Mouse (Mus musculus) ES-Bruce4 (cell line): ENCODE measurements around the gene Prss22. TPM values are rescaled to one million over a fixed set of nuclear protein-coding genes. Genes with fewer than 3 reads are reported as not detected.

Experiments
- H3K27ac ChIP-seq: 2 replicates; pipeline ENCODE4 v1.5.1; 2012; ENCODE audit warnings: low read length, inconsistent platforms; ENCODE audit not compliant: insufficient read depth
- H3K27me3 ChIP-seq: 2 replicates; pipeline ENCODE4 v1.6.1; 2012; ENCODE audit warnings: mild to moderate bottlenecking, low read length, inconsistent platforms; ENCODE audit not compliant: control insufficient read depth, poor library complexity, insufficient read depth, severe bottlenecking
- H3K36me3 ChIP-seq: 2 replicates; pipeline ENCODE4 v1.6.1; 2012; ENCODE audit warnings: inconsistent platforms, mild to moderate bottlenecking, low read length, moderate library complexity; ENCODE audit not compliant: control insufficient read depth, poor library complexity, insufficient read depth, severe bottlenecking
- H3K4me1 ChIP-seq: one replicate; pipeline ENCODE4 v1.8.1; 2011; ENCODE audit warnings: low read length; ENCODE audit not compliant: control insufficient read depth, insufficient read depth
- H3K4me3 ChIP-seq: 2 replicates; pipeline ENCODE4 v1.5.1; 2011; ENCODE audit warnings: low read depth, mild to moderate bottlenecking, low read length
- H3K9ac ChIP-seq: 2 replicates; pipeline ENCODE4 v1.6.1; 2012; ENCODE audit warnings: low read depth, mild to moderate bottlenecking, inconsistent platforms; ENCODE audit not compliant: poor library complexity, severe bottlenecking
- H3K9me3 ChIP-seq: replicated peaks from 2 replicates; pipeline ENCODE4 v1.6.1; 2012; ENCODE audit warnings: mild to moderate bottlenecking, low read length, inconsistent platforms; ENCODE audit not compliant: control insufficient read depth, poor library complexity, insufficient read depth, severe bottlenecking
- CTCF ChIP-seq: IDR thresholded peaks from one replicate; pipeline ENCODE4 v1.8.1; 2011; ENCODE audit warnings: low read depth, low read length
- EP300 ChIP-seq: IDR thresholded peaks from 2 replicates; pipeline ENCODE4 v1.6.1; 2011; ENCODE audit warnings: low read depth, low read length; ENCODE audit not compliant: insufficient read depth
- POLR2A ChIP-seq: IDR thresholded peaks from one replicate; pipeline ENCODE4 v1.8.1; 2011; ENCODE audit warnings: low read length; ENCODE audit not compliant: insufficient read depth
- polyA plus RNA-seq: library from polyadenylated mRNA; stranded (reverse); fragments of >200 nt; gene quantifications from 2 replicates; pipeline ENCODE4 v1.2.4, GENCODE M21; 2011; ENCODE audit warnings: low read depth; ENCODE audit not compliant: missing spikeins, insufficient read depth, insufficient read length

The Prss22 gene
- polyA plus RNA-seq, 1 experiment, result 0.45 TPM

DNA sequence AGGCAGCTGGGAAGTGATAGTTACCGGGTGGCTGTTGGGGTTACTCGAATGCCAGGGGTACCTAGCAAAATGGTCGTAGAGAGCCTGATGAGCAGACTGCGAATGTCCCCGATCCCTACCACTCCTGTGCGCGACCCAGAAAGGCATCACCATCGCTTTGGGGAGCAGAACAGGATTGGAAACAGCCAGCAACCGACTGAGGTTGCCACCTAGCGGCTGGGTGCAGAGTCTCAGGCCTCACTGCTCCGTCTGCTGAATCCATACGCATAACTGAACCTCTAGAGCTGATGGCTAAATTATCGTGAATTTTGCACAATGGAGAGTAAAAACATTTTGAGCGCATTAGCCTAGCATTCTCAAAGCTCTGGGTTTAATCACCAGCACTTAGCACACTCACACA is 17.8 kb upstream of the Prss22 start:
- Histone ChIP-seq H3K36me3 (no peaks in the 10 kb centered on the region; the same call in 1 of the 2 replicates), H3K9ac (peak overlapping the region; percentile 71), H3K9me3 (no peaks in the 10 kb centered on the region), H3K4me3 (peak overlapping the region; percentile 77), H3K27ac (0 out of 2 replicates have a peak overlapping the region, but pooled peaks have one; percentile 18), H3K4me1 (no peaks in the 10 kb centered on the region), H3K27me3 (no peaks in the 10 kb centered on the region)
- peak; percentile 85 for TF ChIP-seq CTCF
- no peak for TF ChIP-seq EP300
- no peak for TF ChIP-seq POLR2A

DNA sequence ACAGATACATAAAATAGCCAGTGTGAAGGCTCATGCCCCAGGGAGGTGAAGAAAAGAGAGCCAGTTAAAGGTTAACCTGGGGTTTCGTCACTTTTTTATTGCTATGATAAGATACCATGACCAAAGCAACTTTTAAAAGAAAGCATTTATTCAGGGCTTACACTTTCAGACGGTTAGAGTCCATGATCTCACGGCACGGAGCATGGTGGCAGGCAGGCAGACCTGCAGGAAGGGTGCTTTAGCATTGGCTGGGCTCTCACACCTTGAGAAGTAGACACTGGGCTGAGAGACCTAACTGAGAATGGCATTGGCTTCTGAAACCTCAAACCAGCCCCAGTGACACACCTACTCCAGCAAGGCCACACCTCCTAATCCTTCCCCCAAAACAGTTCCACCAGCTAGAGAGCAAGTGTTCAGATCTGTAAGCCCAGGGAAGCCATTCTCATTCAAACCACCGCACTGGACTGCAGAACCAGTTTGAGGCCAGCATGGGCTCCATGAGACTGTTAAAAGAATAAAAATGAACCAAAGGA is 16.6 kb upstream of the Prss22 start:
- TF ChIP-seq CTCF (no peak), EP300 (no peak), POLR2A (no peak)
- Histone ChIP-seq H3K27me3 (no peaks in the 10 kb centered on the region), H3K4me1 (no peaks in the 10 kb centered on the region), H3K9me3 (no peaks in the 10 kb centered on the region), H3K9ac (no peak overlapping the region), H3K27ac (no peak overlapping the region), H3K36me3 (no peaks in the 10 kb centered on the region), H3K4me3 (no peak overlapping the region)

DNA sequence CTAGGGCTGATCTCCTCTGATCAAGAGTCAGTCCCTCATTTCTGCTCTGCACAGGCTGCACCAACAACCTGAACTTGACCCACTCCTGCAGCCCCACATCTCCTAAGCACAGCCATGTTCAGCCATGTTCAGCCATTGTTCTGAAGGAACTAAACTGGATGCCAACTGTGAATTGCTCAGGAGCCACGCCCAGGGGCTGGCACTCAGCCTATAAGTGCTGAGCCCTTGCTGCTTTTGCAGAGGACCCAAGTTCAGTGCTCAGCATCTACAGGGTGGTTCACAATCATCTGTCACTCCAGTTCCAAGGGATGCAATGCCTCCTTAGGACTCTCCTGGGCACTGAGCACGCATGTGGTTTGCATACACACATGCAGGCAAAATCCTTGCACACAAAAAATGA is 15.0 kb upstream of the Prss22 start:
- Histone ChIP-seq H3K9me3 (no peaks in the 10 kb centered on the region), H3K9ac (no peak overlapping the region), H3K27me3 (no peaks in the 10 kb centered on the region), H3K36me3 (no peaks in the 10 kb centered on the region), H3K4me3 (no peak overlapping the region), H3K4me1 (no peaks in the 10 kb centered on the region), H3K27ac (no peak overlapping the region)
- TF ChIP-seq EP300 (no peak), POLR2A (no peak), CTCF (no peak)

DNA sequence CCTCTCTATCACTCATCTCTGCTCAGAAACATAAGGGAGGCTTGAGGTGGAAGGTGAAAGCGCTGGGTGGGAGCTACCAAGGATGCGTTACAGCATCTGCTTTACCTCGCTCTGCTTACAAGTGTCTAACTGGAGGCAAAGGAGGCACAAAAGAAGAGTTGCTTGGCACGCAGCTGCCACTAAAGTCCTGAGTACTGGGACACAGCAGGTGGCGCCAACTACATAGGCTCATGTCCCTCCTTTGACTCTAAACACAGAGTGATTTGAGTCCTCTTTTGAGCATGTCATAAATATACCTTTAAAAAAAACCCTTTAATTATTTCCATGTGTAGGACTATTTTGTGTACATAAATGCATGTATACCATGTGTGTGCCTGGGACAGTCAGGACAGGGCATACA is 11.7 kb upstream of the Prss22 start:
- Histone ChIP-seq H3K4me1 (no peaks in the 10 kb centered on the region), H3K27me3 (no peaks in the 10 kb centered on the region), H3K9me3 (no peaks in the 10 kb centered on the region), H3K9ac (no peak overlapping the region), H3K27ac (no peak overlapping the region), H3K4me3 (no peak overlapping the region), H3K36me3 (no peaks in the 10 kb centered on the region)
- TF ChIP-seq POLR2A (no peak), EP300 (no peak), CTCF (peak; percentile 45)

DNA sequence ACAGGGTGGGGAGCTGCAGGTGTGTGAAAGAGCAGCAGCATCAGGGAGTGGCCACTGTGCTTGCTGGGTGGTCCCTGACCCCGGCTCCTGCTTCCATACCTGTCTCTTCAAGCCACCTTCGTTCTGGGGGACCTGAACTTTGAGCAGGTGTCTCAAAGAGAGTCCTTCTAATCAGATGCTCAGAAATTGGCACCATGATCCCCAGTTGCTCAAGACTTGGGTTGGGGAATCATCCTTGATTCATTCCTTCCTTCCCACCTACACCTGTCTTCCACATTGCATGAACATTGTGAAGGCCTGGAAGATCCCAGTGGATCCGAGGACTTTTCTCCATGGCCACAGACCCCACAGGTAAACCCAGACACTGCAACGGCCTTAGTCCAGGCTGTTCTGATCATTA is 10.2 kb upstream of the Prss22 start:
- H3K9ac ChIP-seq, result no peak overlapping the region
- no peak for TF ChIP-seq POLR2A
- TF ChIP-seq CTCF, result no peak
- TF ChIP-seq EP300, result no peak

DNA sequence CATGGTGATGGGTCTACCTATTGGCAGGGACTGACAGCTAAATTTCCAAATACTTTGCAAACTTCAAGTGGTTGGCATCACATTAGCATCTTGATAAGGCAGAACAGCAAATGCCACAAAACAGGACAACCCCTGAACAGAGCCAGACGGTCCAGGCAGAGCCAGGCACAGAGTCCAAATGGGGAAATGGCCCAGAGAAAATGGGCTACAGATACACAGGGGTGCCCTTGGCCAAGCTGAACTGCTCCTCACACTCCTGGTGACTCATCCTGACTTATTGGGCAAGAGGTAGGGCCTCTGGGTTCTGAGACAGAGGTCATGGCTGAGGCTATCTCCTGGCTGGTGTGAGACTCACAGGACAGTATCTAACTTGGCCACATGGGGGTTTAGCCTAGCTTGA is 9.5 kb upstream of the Prss22 start:
- TF ChIP-seq CTCF, result no peak
- no peak for TF ChIP-seq POLR2A
- TF ChIP-seq EP300, result no peak

More for the DNA sequence above, 10.2 kb upstream of the Prss22 start:
- Histone ChIP-seq H3K27me3 (no peaks in the 10 kb centered on the region), H3K36me3 (no peaks in the 10 kb centered on the region), H3K9me3 (no peaks in the 10 kb centered on the region), H3K4me3 (no peak overlapping the region), H3K27ac (no peak overlapping the region), H3K4me1 (no peaks in the 10 kb centered on the region)

More for the DNA sequence above, 9.5 kb upstream of the Prss22 start:
- H3K36me3 ChIP-seq, result no peaks in the 10 kb centered on the region
- H3K4me1 ChIP-seq, result no peaks in the 10 kb centered on the region
- H3K9me3 ChIP-seq, result no peaks in the 10 kb centered on the region
- H3K27me3 ChIP-seq, result no peaks in the 10 kb centered on the region
- no peak overlapping the region for H3K9ac ChIP-seq
- no peak overlapping the region for H3K27ac ChIP-seq
- H3K4me3 ChIP-seq, result no peak overlapping the region
